Mouse (Mus musculus) lung, adult 2 months (tissue): Measurements from ENCODE around the gene Lrba.

ENCODE experiments used
- CTCF ChIP-seq: fragments of 200-500 bp; IDR thresholded peaks from 2 replicates; pipeline ENCODE4 v1.5.1; 2011; ENCODE audit warnings: mild to moderate bottlenecking, low read length, control low read depth; ENCODE audit not compliant: insufficient read depth
- POLR2A ChIP-seq: fragments of 200-500 bp; IDR thresholded peaks from 2 replicates; pipeline ENCODE4 v1.6.1; 2011; ENCODE audit warnings: low read depth, mild to moderate bottlenecking, control low read depth, low read length, borderline replicate concordance; ENCODE audit errors: extremely low read depth

GRCm38 (mm10) chr3:86311406-86311805 is 86.9 kb downstream of the Lrba start:
- TF ChIP-seq POLR2A (no peak), CTCF (no peak)
